In genomic region chr7:82478861-82479755, GRCm38 (mm10) we compare ENCODE assay signal across 11 mouse cellular contexts.
DNase-seq lines count a peak whose midpoint lies in the region; ATAC-seq and TF ChIP-seq lines count a peak whose summit lies in the region.
"Had no signal": no experiment of that assay in that cellular context is flagged by ENCODE, and none has a peak within 500 bp of the region (broad histone marks: within the 10 kb centered on the region; RNA-seq: fewer than 3 reads in every experiment).

No protein-coding gene starts in this region.

- no peaks in the 10 kb centered on the region for H3K79me2 ChIP-seq in C2C12 (ENCODE audit: control insufficient read depth, insufficient read depth)

- H3K4me2 ChIP-seq in forebrain, embryonic 15.5 days (replicated peaks): no peak overlapping the region
- H3K4me2 ChIP-seq in forebrain, embryonic 16.5 days (ENCODE audit: low read length): no peak overlapping the region
- H3K4me2 ChIP-seq in intestine, embryonic 15.5 days (replicated peaks): no peak overlapping the region
- no peak overlapping the region for H3K4me2 ChIP-seq in forebrain, embryonic 11.5 days (ENCODE audit: low read depth, low read length, severe bottlenecking)
- H3K4me2 ChIP-seq: hindbrain, embryonic 12.5 days had no signal

- TF ChIP-seq CTCF in C2C12 (IDR thresholded peaks at IDR 0.05; ENCODE audit: control insufficient read depth, insufficient read depth, insufficient read length): no peak

- H3K79me3 ChIP-seq in C2C12 (ENCODE audit: low read depth): no peaks in the 10 kb centered on the region

- peak; percentile 55 to 59 for DNase-seq in cerebellum, postnatal 25 days
- DNase-seq in yolk sac, embryonic 10.5 days (ENCODE audit: low spot score): no peak
- no peak for DNase-seq in thymus, postnatal 25 days
- no peak for DNase-seq in forebrain, embryonic 11.5 days (ENCODE audit: low spot score)

- H3K9me3 ChIP-seq in forebrain, embryonic 15.5 days: no peaks in the 10 kb centered on the region
- H3K9me3 ChIP-seq in forebrain, embryonic 16.5 days (ENCODE audit: control insufficient read depth, low read length): no peaks in the 10 kb centered on the region
- no peaks in the 10 kb centered on the region for H3K9me3 ChIP-seq in intestine, embryonic 15.5 days
- no peaks in the 10 kb centered on the region for H3K9me3 ChIP-seq in forebrain, embryonic 11.5 days (ENCODE audit: control insufficient read depth, low read length)
- H3K9me3 ChIP-seq: hindbrain, embryonic 12.5 days had no signal

- ATAC-seq in forebrain, embryonic 15.5 days (replicated peaks): 0 out of 2 replicates have a peak, but pooled peaks have one; percentile 35
- ATAC-seq in forebrain, embryonic 16.5 days: no peak
- peak; percentile 72 for ATAC-seq in intestine, embryonic 15.5 days
- ATAC-seq in forebrain, embryonic 11.5 days (replicated peaks; ENCODE audit: low FRiP score): no peak

- H3K4me3 ChIP-seq in forebrain, embryonic 15.5 days: no peak overlapping the region
- no peak overlapping the region for H3K4me3 ChIP-seq in forebrain, embryonic 16.5 days (replicated peaks; ENCODE audit: low read length)
- H3K4me3 ChIP-seq in C2C12 (ENCODE audit: insufficient read depth, poor library complexity, severe bottlenecking): no peak overlapping the region
- H3K4me3 ChIP-seq in intestine, embryonic 15.5 days (replicated peaks): no peak overlapping the region
- no peak overlapping the region for H3K4me3 ChIP-seq in forebrain, embryonic 11.5 days (ENCODE audit: low read depth, low read length)
- H3K4me3 ChIP-seq: hindbrain, embryonic 12.5 days had no signal

- no peak overlapping the region for H3K9ac ChIP-seq in forebrain, embryonic 15.5 days (replicated peaks)
- no peak overlapping the region for H3K9ac ChIP-seq in forebrain, embryonic 16.5 days (replicated peaks; ENCODE audit: low read depth, low read length)
- H3K9ac ChIP-seq in intestine, embryonic 15.5 days: no peak overlapping the region
- no peak overlapping the region for H3K9ac ChIP-seq in forebrain, embryonic 11.5 days (ENCODE audit: low read length)
- H3K9ac ChIP-seq: hindbrain, embryonic 12.5 days had no signal

- 52% methylated on average over 10 of the region's 10 CpGs for WGBS in forebrain, embryonic 15.5 days
- WGBS in forebrain, embryonic 16.5 days: 50% methylated on average over 10 of the region's 10 CpGs
- WGBS in intestine, embryonic 15.5 days: 73% methylated on average over 10 of the region's 10 CpGs
- 70% methylated on average over 10 of the region's 10 CpGs for WGBS in forebrain, embryonic 11.5 days

- H3K4me1 ChIP-seq in forebrain, embryonic 15.5 days: 0 out of 2 replicates have a peak, but pooled peaks cover 3% of the 10 kb centered on the region
- peaks cover 5% of the 10 kb centered on the region; the same call in 1 of the 2 replicates for H3K4me1 ChIP-seq in forebrain, embryonic 16.5 days (replicated peaks; ENCODE audit: control insufficient read depth, insufficient read depth, low read length)
- no peaks in the 10 kb centered on the region for H3K4me1 ChIP-seq in intestine, embryonic 15.5 days (replicated peaks)
- H3K4me1 ChIP-seq in forebrain, embryonic 11.5 days (replicated peaks; ENCODE audit: control insufficient read depth, insufficient read depth, low read length): no peaks in the 10 kb centered on the region

- no peaks in the 10 kb centered on the region for H3K36me3 ChIP-seq in forebrain, embryonic 15.5 days
- H3K36me3 ChIP-seq in forebrain, embryonic 16.5 days (ENCODE audit: control insufficient read depth, insufficient read depth): no peaks in the 10 kb centered on the region
- H3K36me3 ChIP-seq in C2C12 (ENCODE audit: control insufficient read depth, insufficient read depth): no peaks in the 10 kb centered on the region
- no peaks in the 10 kb centered on the region for H3K36me3 ChIP-seq in intestine, embryonic 15.5 days
- H3K36me3 ChIP-seq in forebrain, embryonic 11.5 days (ENCODE audit: control insufficient read depth, insufficient read depth, low read length): no peaks in the 10 kb centered on the region
- H3K36me3 ChIP-seq: hindbrain, embryonic 12.5 days had no signal

- no peak overlapping the region for H3ac ChIP-seq in C2C12 (ENCODE audit: control insufficient read depth, insufficient read length, low read depth)

- H3K27ac ChIP-seq in forebrain, embryonic 15.5 days (replicated peaks): no peak overlapping the region
- no peak overlapping the region for H3K27ac ChIP-seq in forebrain, embryonic 16.5 days (ENCODE audit: low read length)
- no peak overlapping the region for H3K27ac ChIP-seq in intestine, embryonic 15.5 days
- no peak overlapping the region for H3K27ac ChIP-seq in forebrain, embryonic 11.5 days (ENCODE audit: low read depth, low read length)
- H3K27ac ChIP-seq: hindbrain, embryonic 12.5 days; macrophage had no signal

- no peaks in the 10 kb centered on the region for H3K27me3 ChIP-seq in forebrain, embryonic 15.5 days
- no peaks in the 10 kb centered on the region for H3K27me3 ChIP-seq in forebrain, embryonic 16.5 days (replicated peaks; ENCODE audit: control insufficient read depth, insufficient read depth, low read length)
- H3K27me3 ChIP-seq in C2C12 (ENCODE audit: control insufficient read depth, insufficient read depth, insufficient read length): no peaks in the 10 kb centered on the region
- no peaks in the 10 kb centered on the region for H3K27me3 ChIP-seq in intestine, embryonic 15.5 days (replicated peaks)
- H3K27me3 ChIP-seq in forebrain, embryonic 11.5 days (ENCODE audit: control insufficient read depth, insufficient read depth, low read length): no peaks in the 10 kb centered on the region
- H3K27me3 ChIP-seq: CH12.LX; hindbrain, embryonic 12.5 days had no signal

TF ChIP-seq in C2C12, 6 proteins besides CTCF, POLR2A, EP300 and RAD21:
- TF ChIP-seq USF1 (IDR thresholded peaks at IDR 0.05; ENCODE audit: low read depth) (no peak), CEBPB (IDR thresholded peaks at IDR 0.05; ENCODE audit: low read depth) (peak; percentile 86)

Comparison
In these comparisons a context has a peak if more than half of its experiments do, and no peak if none do; other contexts are left out.
1. ATAC-seq: peak in forebrain, embryonic 15.5 days (single experiment) and intestine, embryonic 15.5 days (single experiment); none in forebrain, embryonic 16.5 days (single experiment) and forebrain, embryonic 11.5 days (single experiment).
2. DNase-seq: peak in cerebellum, postnatal 25 days (2 of 2); none in yolk sac, embryonic 10.5 days (single experiment), thymus, postnatal 25 days (single experiment) and forebrain, embryonic 11.5 days (single experiment).